Mouse (Mus musculus) forebrain, embryonic 16.5 days (tissue): ENCODE results near the gene Olfr1220. TPM values are rescaled to one million over a fixed set of nuclear protein-coding genes. Genes with fewer than 3 reads are reported as not detected.

Source experiments
- ATAC-seq: fragments of 200-750 bp; cut with Nextera tagmentation; 2 replicates; pipeline ENCODE4 v1.8.0; 2017; ENCODE audit warnings: mild to moderate bottlenecking, moderate library complexity
- H3K27ac ChIP-seq: fragments of 300-500 bp; sonication (generic); 2 replicates; pipeline ENCODE4 v1.5.1; 2014; ENCODE audit warnings: low read length, control low read depth
- H3K27me3 ChIP-seq: fragments of 300-500 bp; sonication (generic); replicated peaks from 2 replicates; pipeline ENCODE4 v1.6.1; 2014; ENCODE audit warnings: low read length; ENCODE audit not compliant: control insufficient read depth, insufficient read depth
- H3K36me3 ChIP-seq: fragments of 300-500 bp; sonication (generic); 2 replicates; pipeline ENCODE4 v1.6.1; 2014; ENCODE audit not compliant: control insufficient read depth, insufficient read depth
- H3K4me1 ChIP-seq: fragments of 300-500 bp; sonication (generic); replicated peaks from 2 replicates; pipeline ENCODE4 v1.6.1; 2014; ENCODE audit warnings: low read length; ENCODE audit not compliant: control insufficient read depth, insufficient read depth
- H3K4me2 ChIP-seq: fragments of 300-500 bp; sonication (generic); 2 replicates; pipeline ENCODE4 v1.6.1; 2014; ENCODE audit warnings: mild to moderate bottlenecking, low read length, control low read depth
- H3K4me3 ChIP-seq: fragments of 300-500 bp; sonication (generic); replicated peaks from 2 replicates; pipeline ENCODE4 v1.5.1; 2014; ENCODE audit warnings: mild to moderate bottlenecking, low read length, control low read depth
- H3K9ac ChIP-seq: fragments of 300-500 bp; sonication (generic); replicated peaks from 2 replicates; pipeline ENCODE4 v1.6.1; 2014; ENCODE audit warnings: low read depth, low read length, control low read depth
- H3K9me3 ChIP-seq: fragments of 300-500 bp; sonication (generic); 2 replicates; pipeline ENCODE4 v1.6.1; 2016; ENCODE audit warnings: low read length; ENCODE audit not compliant: control insufficient read depth
- WGBS: fragments of 180-500 bp; shearing (Covaris S2); extraction: QIAGEN DNeasy Blood & Tissue Kit; methylation state at CpG from one replicate; pipeline ENCODE4 v1.1.7; 2014; 5-methylcytosine and 5-hydroxymethylcytosine counted together
- polyA plus RNA-seq: library from polyadenylated mRNA; unstranded; fragments of >200 nt; fragmentation: Nextera tagmentation; extraction: Ambion mirVana; gene quantifications from 2 replicates; pipeline ENCODE4 v1.2.1, GENCODE M21; 2015

The Olfr1220 gene
- not detected in 2 replicates for polyA plus RNA-seq

GRCm38 (mm10) chr2:89106735-89107134, at the start of gene Olfr1220:
Gene Olfr1220 (minus strand): TSS chr2:89106835.
- H3K36me3 ChIP-seq = no peaks in the 10 kb centered on the region
- no peak within 1 kb of the TSS for H3K4me3 ChIP-seq
- 79% methylated on average over 3 of the region's 3 CpGs for WGBS

GRCm38 (mm10) chr2:89151460-89151859, 44.8 kb upstream of the Olfr1220 start, which contains the start of gene Olfr1223:
Gene Olfr1223 (minus strand): TSS chr2:89151560.
- H3K4me2 ChIP-seq = no peak within 1 kb of the TSS
- WGBS = 77% methylated on average over 1 of the region's 1 CpGs
- no peak within 1 kb of the TSS for H3K27ac ChIP-seq
- no peaks in the 10 kb centered on the region for H3K4me1 ChIP-seq
- no peak for ATAC-seq
- H3K36me3 ChIP-seq = no peaks in the 10 kb centered on the region
- no peaks in the 10 kb centered on the region for H3K27me3 ChIP-seq
- no peaks in the 10 kb centered on the region for H3K9me3 ChIP-seq
- H3K4me3 ChIP-seq = no peak within 1 kb of the TSS
- H3K9ac ChIP-seq = no peak within 1 kb of the TSS

More at GRCm38 (mm10) chr2:89106735-89107134, at the start of gene Olfr1220:
- Histone ChIP-seq H3K27ac (no peak within 1 kb of the TSS), H3K4me2 (no peak within 1 kb of the TSS), H3K4me1 (no peaks in the 10 kb centered on the region), H3K9me3 (no peaks in the 10 kb centered on the region), H3K27me3 (no peaks in the 10 kb centered on the region), H3K9ac (no peak within 1 kb of the TSS)
- ATAC-seq = no peak

GRCm38 (mm10) chr2:89132954-89133353, 26.3 kb upstream of the Olfr1220 start, which contains the start of gene Olfr1222:
Gene Olfr1222 (minus strand): TSS chr2:89133054.
- WGBS = 83% methylated on average over 3 of the region's 3 CpGs
- Histone ChIP-seq H3K27me3 (no peaks in the 10 kb centered on the region), H3K36me3 (no peaks in the 10 kb centered on the region), H3K9me3 (no peaks in the 10 kb centered on the region), H3K4me3 (no peak within 1 kb of the TSS), H3K27ac (no peak within 1 kb of the TSS), H3K9ac (no peak within 1 kb of the TSS), H3K4me2 (no peak within 1 kb of the TSS), H3K4me1 (no peaks in the 10 kb centered on the region)
- no peak for ATAC-seq

- 86% methylated on average over 2 of the region's 2 CpGs for WGBS
- H3K9me3 ChIP-seq = no peaks in the 10 kb centered on the region
- no peaks in the 10 kb centered on the region for H3K27me3 ChIP-seq
- H3K4me2 ChIP-seq = no peak within 1 kb of the TSS
- ATAC-seq = no peak
- no peak within 1 kb of the TSS for H3K9ac ChIP-seq
- no peak within 1 kb of the TSS for H3K4me3 ChIP-seq
- H3K27ac ChIP-seq = no peak within 1 kb of the TSS
- no peaks in the 10 kb centered on the region for H3K36me3 ChIP-seq
- no peaks in the 10 kb centered on the region for H3K4me1 ChIP-seq
Observed at GRCm38 (mm10) chr2:89117183-89117582, 10.5 kb upstream of the Olfr1220 start, which contains the start of gene Olfr1221. Gene Olfr1221 (minus strand): TSS chr2:89117283.

GRCm38 (mm10) chr2:89105651-89106050, 984 bp downstream of the Olfr1220 start:
- no peaks in the 10 kb centered on the region for H3K4me1 ChIP-seq
- H3K4me2 ChIP-seq = no peak overlapping the region
- no peaks in the 10 kb centered on the region for H3K36me3 ChIP-seq
- H3K9ac ChIP-seq = no peak overlapping the region
- no peaks in the 10 kb centered on the region for H3K27me3 ChIP-seq
- no peak overlapping the region for H3K27ac ChIP-seq
- H3K9me3 ChIP-seq = no peaks in the 10 kb centered on the region
- no peak for ATAC-seq
- no peak overlapping the region for H3K4me3 ChIP-seq

- no peaks in the 10 kb centered on the region for H3K4me1 ChIP-seq
- H3K9ac ChIP-seq = no peak overlapping the region
- no peak for ATAC-seq
- no peaks in the 10 kb centered on the region for H3K27me3 ChIP-seq
- H3K27ac ChIP-seq = no peak overlapping the region
- H3K4me3 ChIP-seq = no peak overlapping the region
- H3K4me2 ChIP-seq = no peak overlapping the region
- H3K36me3 ChIP-seq = no peaks in the 10 kb centered on the region
- no peaks in the 10 kb centered on the region for H3K9me3 ChIP-seq
- 96% methylated on average over 1 of the region's 1 CpGs for WGBS
Observed at GRCm38 (mm10) chr2:89093848-89094247, 12.8 kb downstream of the Olfr1220 start.

- Histone ChIP-seq H3K36me3 (no peaks in the 10 kb centered on the region), H3K27ac (no peak within 1 kb of the TSS), H3K27me3 (no peaks in the 10 kb centered on the region), H3K9ac (no peak within 1 kb of the TSS), H3K4me2 (no peak within 1 kb of the TSS), H3K4me3 (no peak within 1 kb of the TSS), H3K9me3 (no peaks in the 10 kb centered on the region), H3K4me1 (no peaks in the 10 kb centered on the region)
- 71% methylated on average over 1 of the region's 1 CpGs for WGBS
- no peak for ATAC-seq
Observed at GRCm38 (mm10) chr2:89083413-89083812, 23.2 kb downstream of the Olfr1220 start, which contains the start of gene Olfr1219. Gene Olfr1219 (minus strand): TSS chr2:89083513.

- H3K9ac ChIP-seq = no peak overlapping the region
- ATAC-seq = no peak
Observed at GRCm38 (mm10) chr2:89081487-89081886, 25.1 kb downstream of the Olfr1220 start.

GRCm38 (mm10) chr2:89061087-89061486, 45.5 kb downstream of the Olfr1220 start, which contains the start of gene Olfr1218:
Gene Olfr1218 (minus strand): TSS chr2:89061187.
- H3K27me3 ChIP-seq = no peaks in the 10 kb centered on the region
- H3K36me3 ChIP-seq = no peaks in the 10 kb centered on the region
- H3K4me3 ChIP-seq = no peak within 1 kb of the TSS
- no peaks in the 10 kb centered on the region for H3K4me1 ChIP-seq
- no peak within 1 kb of the TSS for H3K27ac ChIP-seq
- H3K9ac ChIP-seq = no peak within 1 kb of the TSS
- H3K9me3 ChIP-seq = no peaks in the 10 kb centered on the region
- H3K4me2 ChIP-seq = no peak within 1 kb of the TSS
- ATAC-seq = no peak

More at GRCm38 (mm10) chr2:89081487-89081886, 25.1 kb downstream of the Olfr1220 start:
- Histone ChIP-seq H3K36me3 (no peaks in the 10 kb centered on the region), H3K27ac (no peak overlapping the region), H3K4me1 (no peaks in the 10 kb centered on the region), H3K9me3 (no peaks in the 10 kb centered on the region), H3K4me3 (no peak overlapping the region), H3K4me2 (no peak overlapping the region), H3K27me3 (no peaks in the 10 kb centered on the region)
